Mouse (Mus musculus) CD8-positive naive resting alpha-beta T cell, adult 2 months (primary cell): ENCODE results near the gene Sfxn1.

Source experiments
- DNase-seq, 2 experiments: peaks; one replicate each; pipeline ENCODE4 v3.0.0; 2022; ENCODE audit warnings: low read depth in 2 of 2, low spot score in 2 of 2

Sfxn1 gene

GRCm38 (mm10) chr13:54071606-54072331, at the start of gene Sfxn1:
Gene Sfxn1, plus strand, starts transcription at chr13:54071869.
- DNase-seq, result peak; percentile 46 to 67

- no peak for DNase-seq
Observed at GRCm38 (mm10) chr13:54023311-54023710, 48.4 kb upstream of the Sfxn1 start.

DNA sequence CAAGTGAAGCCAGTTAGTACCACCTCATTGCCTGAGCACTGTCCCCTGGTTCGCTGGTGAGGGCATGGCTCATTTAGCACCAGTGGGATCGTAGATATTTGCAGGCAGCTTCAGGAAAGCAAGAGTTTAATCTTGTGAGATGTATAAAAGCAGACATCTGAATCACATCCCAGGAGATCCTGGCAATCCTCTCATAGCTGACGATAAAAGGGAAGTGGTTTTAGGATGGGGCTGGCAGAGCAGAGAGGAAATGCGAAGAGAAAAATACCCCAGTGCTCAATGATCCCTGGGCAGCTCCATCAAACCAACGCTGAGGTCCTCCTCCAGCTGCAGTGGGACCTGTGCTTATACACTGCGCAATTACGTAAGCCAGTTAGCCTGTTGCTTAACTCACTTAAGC, 44.6 kb upstream of the Sfxn1 start:
- no peak for DNase-seq

DNA sequence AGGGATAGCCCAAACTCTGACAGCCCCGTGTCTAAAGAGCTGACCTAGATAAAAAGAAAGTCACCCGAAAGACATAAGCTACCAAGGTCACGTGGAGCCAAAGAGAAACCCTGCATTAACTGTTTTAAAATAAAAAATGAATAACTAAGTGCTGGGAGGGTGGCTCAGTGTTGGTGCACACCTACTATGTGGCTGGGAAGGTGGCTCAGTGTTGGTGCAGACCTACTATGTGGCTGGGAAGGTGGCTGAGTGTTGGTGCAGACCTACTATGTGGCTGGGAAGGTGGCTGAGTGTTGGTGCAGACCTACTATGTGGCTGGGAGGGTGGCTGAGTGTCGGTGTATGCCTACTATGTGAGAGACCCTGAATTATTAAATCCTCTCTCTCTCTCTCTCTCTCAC, 38.0 kb upstream of the Sfxn1 start:
- no peak for DNase-seq

DNA sequence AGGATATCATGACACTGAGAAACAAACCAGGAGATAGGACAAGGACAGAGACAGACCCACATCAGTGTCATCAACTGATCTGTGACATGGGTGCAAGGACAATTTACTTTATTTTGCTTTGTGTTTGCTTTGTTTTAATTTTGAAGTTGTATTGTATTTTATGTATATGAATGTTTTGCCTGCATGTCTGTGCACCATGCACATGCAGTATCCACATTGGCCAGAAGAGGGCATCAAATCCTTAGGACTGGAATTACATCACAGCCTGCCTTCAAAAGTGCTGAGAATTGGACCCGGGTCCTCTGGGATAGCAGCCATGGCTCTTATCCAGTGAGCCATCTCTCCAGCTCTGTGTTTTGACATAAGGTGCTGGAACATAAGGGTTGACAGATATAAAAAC, 36.1 kb upstream of the Sfxn1 start:
- DNase-seq, result no peak

DNA sequence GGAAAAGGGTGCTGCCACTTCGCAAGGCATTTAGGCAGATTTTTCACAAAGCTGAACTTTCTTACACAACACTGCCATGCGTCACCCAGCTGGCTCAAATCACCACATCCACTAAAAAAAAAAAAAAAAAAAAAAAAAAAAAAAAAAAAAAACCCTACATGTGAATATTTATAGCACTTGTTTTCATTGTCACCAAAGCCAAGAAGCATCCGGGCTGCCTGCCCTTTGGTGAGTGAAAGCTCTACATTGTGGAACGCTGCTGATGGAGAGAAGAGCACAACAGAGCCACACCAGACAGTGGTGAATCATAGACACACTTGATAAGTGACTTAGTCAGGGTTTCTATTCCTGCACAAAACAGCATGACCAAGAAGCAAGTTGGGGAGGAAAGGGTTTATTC, 33.7 kb upstream of the Sfxn1 start:
- DNase-seq, result no peak

DNA sequence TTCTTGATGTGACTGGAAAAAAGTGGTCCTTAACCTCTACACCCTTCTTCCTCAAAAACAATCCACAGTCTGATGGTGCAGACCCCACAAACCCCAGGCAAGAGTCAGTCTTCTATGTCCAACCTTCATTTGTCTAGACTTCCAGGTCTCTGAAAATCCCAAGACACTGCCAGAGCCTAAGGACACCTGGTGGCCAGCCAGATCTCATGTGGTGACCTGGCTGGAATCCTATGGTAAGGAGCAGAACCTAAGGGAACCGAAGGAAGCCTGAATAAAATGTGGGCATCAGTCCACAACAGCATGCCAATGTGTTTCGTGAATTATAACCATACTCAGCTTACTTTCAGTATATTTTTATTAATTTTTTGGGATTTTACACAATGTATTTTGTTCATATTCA, 31.4 kb upstream of the Sfxn1 start:
- no peak for DNase-seq

DNA sequence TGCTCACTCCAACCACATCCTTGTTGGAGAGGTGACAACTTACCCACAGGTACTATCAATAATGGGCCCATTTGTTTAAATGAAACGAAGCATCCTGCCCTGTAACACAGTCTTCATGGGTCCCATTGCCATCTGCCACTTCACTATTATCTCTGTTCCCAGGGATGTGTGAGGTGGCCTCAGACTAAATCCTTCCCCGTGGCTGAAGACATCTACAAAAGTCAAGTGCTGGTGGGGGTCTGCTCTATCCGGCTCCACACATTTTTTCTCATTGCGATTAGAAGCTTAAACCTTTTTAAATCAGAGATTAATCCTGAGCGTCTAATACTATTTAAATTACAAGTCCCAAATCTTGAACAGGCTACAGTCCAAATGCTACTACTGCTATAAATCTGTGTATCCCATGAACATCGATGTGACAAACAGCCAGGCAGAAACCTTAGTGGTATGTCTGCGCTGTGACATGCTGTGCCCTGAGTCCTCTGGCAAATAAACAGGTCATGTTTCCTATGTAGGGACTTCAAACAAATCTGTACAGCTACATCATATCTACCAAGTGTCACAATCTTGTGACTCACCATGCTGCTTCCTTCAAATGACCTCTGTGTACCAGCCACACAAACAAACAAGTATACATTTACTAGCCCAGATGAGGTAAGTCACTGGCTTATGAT, 22.9 kb upstream of the Sfxn1 start:
- no peak for DNase-seq

DNA sequence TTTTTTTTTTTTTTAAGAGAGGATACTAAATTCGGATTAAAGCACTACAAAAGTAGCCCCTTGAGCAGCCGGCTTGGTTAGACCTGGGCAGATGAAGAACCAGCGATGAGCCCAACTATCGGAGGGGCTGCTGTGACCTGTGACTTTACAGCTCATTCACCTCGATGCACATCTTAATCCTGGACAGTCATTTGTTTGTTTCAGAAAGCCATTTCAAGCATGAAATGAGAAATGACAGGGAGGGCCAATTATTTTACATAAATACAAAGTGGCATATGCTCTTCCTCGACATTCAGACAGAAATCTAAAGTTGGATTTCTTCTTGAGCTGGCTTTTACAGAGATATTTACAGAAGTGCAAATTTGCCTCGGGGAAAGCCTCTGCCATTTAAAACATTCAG, 20.0 kb upstream of the Sfxn1 start:
- DNase-seq, result no peak

GRCm38 (mm10) chr13:54054962-54055361, 16.7 kb upstream of the Sfxn1 start:
- DNase-seq, result no peak

GRCm38 (mm10) chr13:54055448-54055861, 16.2 kb upstream of the Sfxn1 start, which contains the start of gene Drd1:
Gene Drd1, minus strand, starts transcription at chr13:54055705.
- DNase-seq, result peak; percentile 15 to 32

- DNase-seq, result no peak
Observed at GRCm38 (mm10) chr13:54062068-54062467, 9.6 kb upstream of the Sfxn1 start.

DNA sequence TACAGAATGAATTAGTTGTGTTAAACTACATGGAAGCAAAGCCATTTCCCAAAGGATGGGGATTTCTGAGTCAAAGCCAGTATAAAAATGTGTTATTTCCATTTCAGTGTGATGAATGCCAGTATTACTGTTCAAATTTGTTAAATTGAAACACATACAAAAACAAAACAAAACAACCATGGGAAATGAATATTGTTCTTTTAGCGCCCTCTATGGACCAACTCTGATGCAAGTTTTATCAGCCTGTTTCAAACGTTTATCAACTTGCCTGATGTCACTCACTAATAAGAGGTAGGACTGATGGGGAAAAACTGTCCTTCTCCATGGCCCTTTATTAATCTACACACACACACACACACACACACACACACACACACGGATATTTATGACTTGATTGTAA, 8.4 kb upstream of the Sfxn1 start:
- DNase-seq, result peak in 1 of 2 experiments; percentile 14

DNA sequence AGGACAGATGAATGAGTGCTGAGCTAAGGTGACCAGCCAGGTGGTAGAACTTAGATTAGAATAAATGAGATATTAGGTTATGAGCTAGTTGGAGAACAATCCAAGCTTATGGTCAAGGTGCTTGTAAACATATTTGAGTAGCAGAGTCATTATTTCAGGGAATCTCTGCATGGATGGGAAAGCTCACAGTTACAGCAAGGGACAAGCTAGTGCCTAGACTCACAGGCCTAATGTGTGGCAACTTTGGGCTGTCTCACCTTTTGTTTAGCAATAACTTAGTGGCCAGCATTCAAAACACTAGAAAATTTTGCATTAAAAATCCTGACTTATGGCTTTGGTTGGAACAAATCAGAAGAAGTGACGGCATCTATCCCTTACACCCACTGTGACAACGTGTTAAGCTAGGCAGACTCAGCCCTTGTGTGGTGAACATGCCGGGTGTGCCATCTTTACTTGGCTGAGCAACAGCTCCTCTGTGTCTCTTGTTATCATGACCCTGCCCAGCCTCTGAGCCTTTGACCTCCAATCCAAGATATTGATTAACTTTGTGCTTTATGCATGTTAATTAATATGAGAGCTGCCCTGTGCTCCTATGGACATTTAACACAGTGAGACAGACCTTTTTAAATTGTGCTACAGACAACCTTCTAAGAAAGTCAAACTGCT, 5.5 kb upstream of the Sfxn1 start:
- DNase-seq, result no peak

GRCm38 (mm10) chr13:54067617-54068166, 4.0 kb upstream of the Sfxn1 start:
- DNase-seq, result no peak

- no peak for DNase-seq
Observed at GRCm38 (mm10) chr13:54071011-54071410, 658 bp upstream of the Sfxn1 start.

DNA sequence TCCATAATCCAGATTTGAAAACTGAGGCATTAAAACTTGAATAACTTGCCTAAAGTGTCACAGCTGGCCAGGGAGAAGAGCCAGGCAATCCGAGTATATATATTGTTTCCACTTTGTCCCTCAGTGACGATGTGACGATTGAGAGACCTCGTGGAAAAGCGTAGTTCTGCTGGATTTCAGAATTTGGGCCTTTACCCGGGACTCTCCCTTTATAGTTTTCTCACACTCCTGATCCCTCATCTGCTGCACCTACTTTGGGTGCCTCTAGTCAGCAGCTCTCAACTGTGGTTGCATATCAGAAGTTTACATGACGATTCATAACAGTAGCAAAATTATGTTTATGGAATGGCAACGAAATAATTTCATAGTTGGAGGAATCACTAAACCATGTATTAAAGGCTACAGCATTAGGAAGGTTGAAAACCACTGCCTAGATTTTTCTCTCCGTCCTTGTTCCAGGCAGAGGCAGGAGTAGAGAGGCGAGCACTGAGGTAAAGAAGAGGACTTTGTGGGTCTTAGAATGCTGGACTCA, 923 bp downstream of the Sfxn1 start:
- DNase-seq, result no peak

DNA sequence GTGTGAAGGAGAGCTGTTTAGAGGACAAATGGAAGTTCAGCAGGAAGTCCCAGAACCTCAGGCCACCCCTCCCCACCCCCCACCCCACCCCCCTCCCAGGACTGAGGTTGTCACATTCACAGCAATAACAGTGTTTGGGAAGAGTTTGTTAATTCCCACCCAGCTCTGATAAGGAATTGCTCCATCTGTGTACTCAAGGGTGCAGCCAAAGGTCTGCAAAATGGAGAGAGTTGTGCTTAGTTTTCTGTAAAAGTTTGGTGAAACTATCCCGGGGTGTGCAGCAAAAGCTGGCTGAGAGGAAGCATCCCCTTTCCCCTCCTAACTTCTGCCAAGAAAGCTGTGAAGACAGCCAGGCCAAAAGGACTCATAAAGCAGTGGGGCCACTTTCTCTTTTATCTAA, 1.4 kb downstream of the Sfxn1 start:
- DNase-seq, result no peak

- no peak for DNase-seq
Observed at GRCm38 (mm10) chr13:54073491-54073890, 1.8 kb downstream of the Sfxn1 start.

DNA sequence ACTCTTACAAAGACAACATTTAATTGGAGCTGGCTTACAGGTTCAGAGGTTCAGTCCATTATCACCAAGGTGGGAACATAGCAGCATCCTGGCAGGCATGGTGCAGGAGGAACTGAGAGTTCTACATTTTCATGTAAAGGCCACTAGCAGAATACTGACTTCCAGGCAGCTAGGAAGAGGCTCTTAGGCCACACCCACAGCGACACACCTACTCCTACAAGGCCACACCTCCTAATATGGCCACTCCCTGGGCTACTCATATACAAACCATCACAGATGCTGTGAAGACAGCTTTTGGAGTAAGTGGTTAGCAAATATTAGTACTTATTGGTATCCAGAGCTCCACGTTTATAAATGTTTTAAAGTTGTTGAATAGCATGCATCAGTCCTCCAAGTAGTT, 3.7 kb downstream of the Sfxn1 start:
- no peak for DNase-seq

DNA sequence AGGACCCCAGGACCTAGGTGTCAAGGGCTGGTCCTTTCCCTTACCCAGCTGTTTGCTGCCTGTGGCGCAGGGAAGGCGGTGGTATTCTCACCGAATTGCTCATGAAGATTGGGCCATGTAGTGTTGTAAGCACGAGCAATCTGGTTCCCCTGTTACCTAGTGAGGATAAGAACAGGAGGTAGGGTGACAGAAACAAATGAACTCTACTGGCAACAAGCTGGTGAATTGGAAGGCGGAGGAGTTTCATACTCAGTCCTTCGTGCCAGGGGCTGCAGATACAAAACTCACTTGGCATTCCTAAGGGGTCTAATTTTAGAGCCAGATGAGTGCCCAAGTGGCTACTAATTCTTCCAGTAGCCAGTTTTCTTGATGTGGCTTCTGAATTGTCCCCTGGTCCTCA, 4.4 kb downstream of the Sfxn1 start:
- DNase-seq, result no peak
